Mouse (Mus musculus) C2C12 (cell line): ENCODE data around the gene Cnpy2.

Experiments used
- CTCF ChIP-seq: IDR thresholded peaks from one replicate; pipeline ENCODE4 v1.5.1; 2011; ENCODE audit not compliant: control insufficient read depth, insufficient read depth, insufficient read length
- USF1 ChIP-seq: IDR thresholded peaks from one replicate; pipeline ENCODE4 v1.6.1; 2011; ENCODE audit warnings: low read depth, mild to moderate bottlenecking, control low read depth, moderate library complexity

DNA sequence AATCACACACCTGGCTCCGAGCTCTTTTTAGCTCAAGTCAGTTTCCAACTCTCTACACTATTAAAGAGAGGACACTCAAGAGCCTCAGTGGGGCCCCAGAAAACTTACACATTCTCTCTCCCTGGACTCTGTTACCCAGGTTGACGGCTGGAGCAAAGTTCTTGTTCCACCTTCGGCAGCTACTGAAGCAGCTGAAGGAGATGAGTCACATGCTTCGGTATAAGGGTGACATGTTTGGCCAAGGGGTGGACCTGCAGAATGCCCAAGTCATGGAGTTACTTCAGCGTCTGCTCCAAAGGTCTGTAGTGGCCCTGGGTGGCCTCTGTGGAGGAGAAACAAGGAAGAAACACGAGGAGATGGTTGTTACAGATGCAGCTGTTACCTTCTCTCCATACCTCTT, 41.3 kb upstream of the Cnpy2 start:
- TF ChIP-seq CTCF, result no peak
- TF ChIP-seq USF1, result no peak
